Mouse (Mus musculus) effector memory CD4-positive, alpha-beta T cell, adult 7 months (primary cell): ENCODE results near the gene Tgoln1. TPM values are rescaled to one million over a fixed set of nuclear protein-coding genes. Genes with fewer than 3 reads are reported as not detected.

Experiments
- polyA plus RNA-seq: library from polyadenylated mRNA; unstranded; fragments of 100-300 nt; shearing (Covaris generic); gene quantifications from one replicate; pipeline ENCODE4 v1.2.1, GENCODE M21; 2017

Tgoln1 gene
- 297 TPM for polyA plus RNA-seq

DNA sequence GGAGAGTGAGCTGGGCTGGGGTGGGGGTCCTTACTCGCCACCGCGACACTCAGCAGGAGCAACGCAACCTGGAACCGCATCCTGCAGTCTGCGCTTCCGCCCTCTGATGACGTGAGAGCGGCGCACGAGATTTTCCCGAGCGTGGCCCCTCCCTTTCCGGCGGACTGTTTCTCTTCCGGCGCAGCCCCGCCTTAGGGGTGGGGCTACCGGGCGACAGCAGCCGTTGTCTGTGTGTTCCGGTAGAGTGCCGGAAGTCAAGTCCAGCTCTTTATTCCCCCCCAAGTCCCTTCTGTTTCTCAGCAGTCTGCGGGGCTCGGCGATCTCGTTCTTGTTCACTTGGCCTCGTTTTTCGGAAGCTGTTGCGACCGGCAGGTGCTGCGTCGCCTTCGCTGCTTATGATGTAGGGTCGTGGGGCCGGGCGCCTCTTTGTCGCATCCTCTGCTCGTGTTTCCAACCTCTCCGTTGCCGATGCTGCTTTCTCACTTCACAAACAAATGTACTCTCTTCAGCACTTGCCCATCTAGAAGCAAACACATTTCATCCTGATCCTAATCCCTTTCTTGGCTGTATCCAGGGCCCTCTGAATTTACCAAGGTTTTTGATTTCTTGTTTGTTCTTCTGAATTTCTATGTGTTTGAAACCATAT, at the start of gene Tgoln1:
Gene Tgoln1, minus strand, starts transcription at position 358 of the 646 bp plus-strand sequence.

DNA sequence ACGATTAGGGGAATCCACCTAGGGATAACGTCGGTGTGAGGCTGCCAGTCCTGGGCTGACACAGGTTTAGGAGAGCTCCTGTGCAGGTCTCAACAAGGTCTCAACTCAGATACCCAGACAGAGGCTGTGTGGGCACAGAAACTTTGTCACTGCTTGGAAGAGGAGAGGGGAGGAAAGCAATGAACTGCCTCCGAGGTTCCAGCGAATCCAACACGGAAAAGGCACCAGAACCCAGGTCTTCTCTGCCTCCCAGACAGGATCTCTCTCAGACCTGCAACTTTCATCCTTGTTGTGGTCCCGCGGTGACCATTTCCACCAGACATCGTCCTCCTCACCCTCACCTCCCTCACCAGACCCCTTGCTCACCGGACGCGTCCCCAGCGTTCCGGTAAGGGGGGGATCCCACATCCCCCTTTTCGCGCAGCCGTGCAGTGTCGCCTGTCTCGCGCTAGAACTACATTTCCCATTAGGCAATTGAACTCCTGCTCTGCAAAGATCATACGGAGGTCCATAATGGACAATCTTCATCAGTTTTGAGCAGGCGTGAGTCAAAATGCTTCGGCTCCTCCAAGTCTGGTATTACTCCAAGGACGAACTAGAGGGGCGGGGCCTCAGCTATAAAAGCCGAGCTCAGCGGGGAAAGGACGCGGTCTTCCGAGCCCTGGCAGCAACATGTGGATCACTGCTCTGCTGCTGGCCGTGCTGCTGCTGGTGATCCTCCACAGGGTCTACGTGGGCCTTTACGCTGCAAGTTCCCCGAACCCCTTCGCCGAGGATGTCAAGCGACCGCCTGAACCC, 18.6 kb downstream of the Tgoln1 start, which contains the start of the genes Elmod3 and Retsat:
Gene Elmod3, minus strand, starts transcription at position 458 of the 798 bp plus-strand sequence.
Gene Retsat, plus strand, starts transcription at position 520 of the 798 bp plus-strand sequence.

Other genes starting within 250 kb of the Tgoln1 start
- 17.6 TPM for gene Vamp5, start 236.5 kb downstream of the Tgoln1 start, polyA plus RNA-seq
- 154 TPM for gene Vamp8, start 226.3 kb downstream of the Tgoln1 start, polyA plus RNA-seq
- gene Ggcx, start 202.7 kb downstream of the Tgoln1 start, polyA plus RNA-seq, result 7.5 TPM
- gene Mat2a, start 177.4 kb downstream of the Tgoln1 start, polyA plus RNA-seq, result 554 TPM
- gene Sh2d6, start 95.3 kb downstream of the Tgoln1 start, polyA plus RNA-seq, result not detected
- 50.4 TPM for gene Capg, start 72.6 kb downstream of the Tgoln1 start, polyA plus RNA-seq
- 5.4 TPM for gene Elmod3, start 18.6 kb downstream of the Tgoln1 start, polyA plus RNA-seq
- 5.3 TPM for gene Retsat, start 18.5 kb downstream of the Tgoln1 start, polyA plus RNA-seq
- gene Tcf7l1, start 172.3 kb upstream of the Tgoln1 start, polyA plus RNA-seq, result 0.24 TPM